Mouse (Mus musculus): ENCODE results near the gene Faiml.

Faiml gene

GRCm38 (mm10) chr9:99237139-99237538, at the start of gene Faiml:
Gene Faiml, minus strand, starts transcription at chr9:99237239.
- DNase-seq, result no peak

- no peak for DNase-seq
Observed at GRCm38 (mm10) chr9:99258891-99259290, 21.9 kb upstream of the Faiml start.

- no peak for DNase-seq
Observed at GRCm38 (mm10) chr9:99256821-99257220, 19.8 kb upstream of the Faiml start.

GRCm38 (mm10) chr9:99256206-99256605, 19.2 kb upstream of the Faiml start:
- DNase-seq, result no peak

- no peak for DNase-seq
Observed at GRCm38 (mm10) chr9:99253861-99254260, 16.8 kb upstream of the Faiml start.

- DNase-seq, result no peak
Observed at GRCm38 (mm10) chr9:99248906-99249305, 11.9 kb upstream of the Faiml start.

GRCm38 (mm10) chr9:99248304-99248703, 11.3 kb upstream of the Faiml start:
- DNase-seq, result no peak

- DNase-seq, result no peak
Observed at GRCm38 (mm10) chr9:99243895-99244293, 6.9 kb upstream of the Faiml start.

GRCm38 (mm10) chr9:99243190-99243894, 6.3 kb upstream of the Faiml start, which contains the start of gene Cep70:
Gene Cep70, plus strand, starts transcription at chr9:99243367.
- DNase-seq, result peak; percentile 98

GRCm38 (mm10) chr9:99242533-99243189, 5.6 kb upstream of the Faiml start:
- peak; percentile 7 for DNase-seq

GRCm38 (mm10) chr9:99242035-99242434, 5.0 kb upstream of the Faiml start:
- peak; percentile 52 for DNase-seq

GRCm38 (mm10) chr9:99240571-99240970, 3.5 kb upstream of the Faiml start:
- no peak for DNase-seq

- no peak for DNase-seq
Observed at GRCm38 (mm10) chr9:99239256-99239655, 2.2 kb upstream of the Faiml start.

- DNase-seq, result no peak
Observed at GRCm38 (mm10) chr9:99238276-99238675, 1.2 kb upstream of the Faiml start.

- DNase-seq, result no peak
Observed at GRCm38 (mm10) chr9:99229450-99229849, 7.6 kb downstream of the Faiml start.

GRCm38 (mm10) chr9:99224583-99224982, 12.5 kb downstream of the Faiml start:
- no peak for DNase-seq

GRCm38 (mm10) chr9:99221636-99222035, 15.4 kb downstream of the Faiml start:
- no peak for DNase-seq

GRCm38 (mm10) chr9:99217999-99218719, 18.9 kb downstream of the Faiml start:
- no peak for DNase-seq

GRCm38 (mm10) chr9:99216182-99216581, 20.9 kb downstream of the Faiml start:
- DNase-seq, result no peak

- DNase-seq, result no peak
Observed at GRCm38 (mm10) chr9:99212643-99213042, 24.4 kb downstream of the Faiml start.

- DNase-seq, result no peak
Observed at GRCm38 (mm10) chr9:99183043-99183670, 53.9 kb downstream of the Faiml start.

- DNase-seq, result no peak
Observed at GRCm38 (mm10) chr9:99182121-99182520, 54.9 kb downstream of the Faiml start.

- no peak for DNase-seq
Observed at GRCm38 (mm10) chr9:99180272-99180671, 56.8 kb downstream of the Faiml start.

Measured in cerebellum, adult 8-10 months (tissue).